Mouse (Mus musculus) limb, embryonic 14.5 days (tissue): Measurements from ENCODE around the gene Fyb2. TPM values are rescaled to one million over a fixed set of nuclear protein-coding genes. Genes with fewer than 3 reads are reported as not detected.
A peak's percentile ranks its signal among the peaks of the same experiment; 100 is the strongest.
"Not testable (repeated sequence)": the region's sequence is repeated elsewhere in the genome, so short reads cannot be mapped to it uniquely, and the experiment has no call there.

Experiments used
- ATAC-seq: fragments of 200-750 bp; cut with Nextera tagmentation; 2 replicates; pipeline ENCODE4 v1.8.0; 2017; ENCODE audit warnings: low read depth, moderate number of reproducible peaks, moderate TSS enrichment; ENCODE audit not compliant: low FRiP score
- DNase-seq: peaks from one replicate; pipeline ENCODE4 v3.0.0-alpha.2; 2015; ENCODE audit warnings: low spot score
- H3K27ac ChIP-seq: fragments of 300-500 bp; sonication (generic); replicated peaks from 2 replicates; pipeline ENCODE4 v1.5.1; 2014; ENCODE audit warnings: low read depth, mild to moderate bottlenecking, low read length, moderate library complexity, mixed read lengths
- H3K27me3 ChIP-seq: fragments of 300-500 bp; sonication (generic); 2 replicates; pipeline ENCODE4 v1.6.1; 2014; ENCODE audit warnings: low read length, mixed read lengths; ENCODE audit not compliant: control insufficient read depth, insufficient read depth
- H3K36me3 ChIP-seq: fragments of 300-500 bp; sonication (generic); 2 replicates; pipeline ENCODE4 v1.6.1; 2014; ENCODE audit warnings: mild to moderate bottlenecking, low read length, moderate library complexity, mixed read lengths; ENCODE audit not compliant: control insufficient read depth, insufficient read depth
- H3K4me1 ChIP-seq: fragments of 300-500 bp; sonication (generic); 2 replicates; pipeline ENCODE4 v1.6.1; 2014; ENCODE audit warnings: antibody characterized with exemption, low read length, mixed read lengths; ENCODE audit not compliant: control insufficient read depth, insufficient read depth
- H3K4me2 ChIP-seq: fragments of 300-500 bp; sonication (generic); replicated peaks from 2 replicates; pipeline ENCODE4 v1.6.1; 2014; ENCODE audit warnings: low read depth, mild to moderate bottlenecking, low read length, moderate library complexity; ENCODE audit not compliant: severe bottlenecking
- H3K4me3 ChIP-seq: fragments of 300-500 bp; sonication (generic); replicated peaks from 2 replicates; pipeline ENCODE4 v1.5.1; 2014; ENCODE audit warnings: low read length
- H3K9ac ChIP-seq: fragments of 300-500 bp; sonication (generic); 2 replicates; pipeline ENCODE4 v1.6.1; 2014; ENCODE audit warnings: mild to moderate bottlenecking, low read depth, low read length, moderate library complexity; ENCODE audit not compliant: severe bottlenecking
- H3K9me3 ChIP-seq: fragments of 300-500 bp; sonication (generic); 2 replicates; pipeline ENCODE4 v1.6.1; 2016; ENCODE audit warnings: low read length; ENCODE audit not compliant: control insufficient read depth
- POLR2A ChIP-seq: fragments of 200-500 bp; IDR thresholded peaks from 2 replicates; pipeline ENCODE4 v1.8.0; 2012; ENCODE audit warnings: inconsistent platforms, mild to moderate bottlenecking, moderate library complexity, borderline replicate concordance; ENCODE audit not compliant: insufficient read depth, insufficient read length; ENCODE audit errors: extremely low read depth
- WGBS: fragments of 180-500 bp; shearing (Covaris S2); extraction: QIAGEN DNeasy Blood & Tissue Kit; methylation state at CpG from one replicate; pipeline ENCODE4 v1.1.7; 2014; 5-methylcytosine and 5-hydroxymethylcytosine counted together
- polyA plus RNA-seq, 2 experiments: library from polyadenylated mRNA; depleted of rRNA in 1 of 2; stranded (reverse) in 1 of 2; unstranded in 1 of 2; fragments of >200 nt; fragmentation: Nextera tagmentation in 1 of 2; extraction: Ambion mirVana in 1 of 2; gene quantifications; 2 replicates each; pipeline versions ENCODE4 v1.2.1 to v1.2.3; 2012 to 2014

The Fyb2 gene
- polyA plus RNA-seq, 2 experiments: 0.30 to 0.39 TPM

- Histone ChIP-seq H3K9me3 (no peaks in the 10 kb centered on the region), H3K4me1 (no peaks in the 10 kb centered on the region), H3K27ac (no peak overlapping the region), H3K4me3 (no peak overlapping the region), H3K36me3 (no peaks in the 10 kb centered on the region), H3K4me2 (no peak overlapping the region), H3K9ac (no peak overlapping the region), H3K27me3 (no peaks in the 10 kb centered on the region)
- WGBS: 89% methylated on average over 10 of the region's 10 CpGs
- TF ChIP-seq POLR2A: no peak
- DNase-seq (peak; percentile 15), ATAC-seq (no peak)
Measured at GRCm38 (mm10) chr4:104993140-104993874, 80.1 kb downstream of the Fyb2 start.

- Histone ChIP-seq H3K9me3 (no peaks in the 10 kb centered on the region), H3K4me1 (no peaks in the 10 kb centered on the region), H3K4me3 (no peak overlapping the region), H3K4me2 (no peak overlapping the region), H3K9ac (no peak overlapping the region), H3K27ac (no peak overlapping the region), H3K36me3 (no peaks in the 10 kb centered on the region), H3K27me3 (no peaks in the 10 kb centered on the region)
- DNase-seq (no peak), ATAC-seq (no peak)
- no peak for TF ChIP-seq POLR2A
- 76% methylated on average over 5 of the region's 5 CpGs for WGBS
Measured at GRCm38 (mm10) chr4:104999702-105000101, 86.4 kb downstream of the Fyb2 start.

- Histone ChIP-seq H3K9ac (no peak overlapping the region), H3K27ac (no peak overlapping the region), H3K27me3 (no peaks in the 10 kb centered on the region), H3K4me2 (no peak overlapping the region), H3K36me3 (no peaks in the 10 kb centered on the region), H3K9me3 (no peaks in the 10 kb centered on the region), H3K4me1 (no peaks in the 10 kb centered on the region), H3K4me3 (no peak overlapping the region)
- no peak for TF ChIP-seq POLR2A
- ATAC-seq: no peak
- no peak for DNase-seq
- WGBS: 80% methylated on average over 1 of the region's 1 CpGs
Measured at GRCm38 (mm10) chr4:105001736-105002135, 88.5 kb downstream of the Fyb2 start.

GRCm38 (mm10) chr4:105004135-105004534 is 90.9 kb downstream of the Fyb2 start:
- no peak for TF ChIP-seq POLR2A
- 80% methylated on average over 8 of the region's 8 CpGs for WGBS
- ATAC-seq (no peak), DNase-seq (no peak)
- H3K4me1 ChIP-seq: no peaks in the 10 kb centered on the region
- H3K9me3 ChIP-seq: no peaks in the 10 kb centered on the region
- no peak overlapping the region for H3K27ac ChIP-seq
- H3K9ac ChIP-seq: no peak overlapping the region
- no peaks in the 10 kb centered on the region for H3K27me3 ChIP-seq
- no peak overlapping the region for H3K4me2 ChIP-seq
- H3K36me3 ChIP-seq: no peaks in the 10 kb centered on the region
- no peak overlapping the region for H3K4me3 ChIP-seq

- DNase-seq, H3K9me3 ChIP-seq, ATAC-seq, H3K36me3 ChIP-seq, H3K9ac ChIP-seq, H3K4me3 ChIP-seq, H3K4me2 ChIP-seq, H3K27me3 ChIP-seq, H3K4me1 ChIP-seq, H3K27ac ChIP-seq: not testable (repeated sequence)
- WGBS: 88% methylated on average over 11 of the region's 12 CpGs
Measured at GRCm38 (mm10) chr4:105004649-105005048, 91.4 kb downstream of the Fyb2 start.

- no peak overlapping the region for H3K27ac ChIP-seq
- no peak for ATAC-seq
- no peaks in the 10 kb centered on the region for H3K36me3 ChIP-seq
- H3K4me2 ChIP-seq: no peak overlapping the region
- DNase-seq: no peak
- H3K27me3 ChIP-seq: no peaks in the 10 kb centered on the region
- no peaks in the 10 kb centered on the region for H3K4me1 ChIP-seq
- 85% methylated on average over 4 of the region's 4 CpGs for WGBS
- H3K9me3 ChIP-seq: no peaks in the 10 kb centered on the region
- no peak overlapping the region for H3K4me3 ChIP-seq
- no peak for TF ChIP-seq POLR2A
- H3K9ac ChIP-seq: no peak overlapping the region
Measured at GRCm38 (mm10) chr4:105007360-105008018, 94.2 kb downstream of the Fyb2 start.
